Mouse (Mus musculus) regulatory T cell (primary cell): ENCODE measurements around the gene Nelfb.

ENCODE experiments used
- in situ Hi-C: fragments of 300-600 bp; cut with MboI, MseI; formaldehyde crosslinking; loops from one replicate; pipeline ENCODE4 v1.15.1; 2025; ENCODE audit warnings: high pct_unique_total_duplicates

The Nelfb gene

DNA sequence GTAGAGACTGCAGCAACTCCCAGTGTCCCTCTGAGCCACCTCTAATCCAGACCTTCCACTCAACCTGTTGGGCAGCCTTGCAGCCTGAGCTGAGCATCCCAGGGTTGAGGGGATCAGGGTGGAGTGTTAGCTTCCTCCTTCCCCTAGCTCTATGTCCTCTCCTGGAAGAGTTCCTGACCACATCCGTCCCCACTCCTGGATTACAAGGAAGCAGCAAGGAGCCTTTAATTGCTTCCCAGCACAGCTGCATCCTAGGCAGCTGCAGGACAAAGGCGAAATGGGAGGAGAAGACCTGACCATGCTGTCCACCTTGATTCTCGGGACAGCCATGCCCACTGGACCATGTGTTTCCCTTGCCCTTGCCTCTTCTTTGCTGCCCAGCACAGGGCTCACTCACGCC is 34.2 kb downstream of the Nelfb start:
- in situ Hi-C loops: no loop called here

DNA sequence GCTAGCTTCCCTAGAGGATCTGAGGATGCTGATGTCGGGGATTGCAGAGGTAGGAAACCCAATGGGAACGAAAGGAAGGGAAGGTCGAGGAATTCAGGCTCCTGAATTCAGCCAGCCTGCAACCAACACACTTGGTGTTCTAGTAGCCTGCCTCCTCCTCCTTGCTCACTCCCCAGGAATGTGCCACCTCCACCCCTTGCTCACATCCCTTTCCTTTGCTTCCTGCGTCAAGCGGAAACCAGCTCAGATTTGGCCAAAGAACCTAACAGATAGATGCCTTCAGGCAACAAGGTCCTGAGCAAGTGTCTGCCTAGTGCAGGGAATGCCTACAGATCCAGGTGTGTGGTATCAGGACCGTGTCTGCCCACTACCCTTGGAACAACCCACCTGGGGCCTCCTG is 34.7 kb downstream of the Nelfb start:
- in situ Hi-C loops: no loop called here

DNA sequence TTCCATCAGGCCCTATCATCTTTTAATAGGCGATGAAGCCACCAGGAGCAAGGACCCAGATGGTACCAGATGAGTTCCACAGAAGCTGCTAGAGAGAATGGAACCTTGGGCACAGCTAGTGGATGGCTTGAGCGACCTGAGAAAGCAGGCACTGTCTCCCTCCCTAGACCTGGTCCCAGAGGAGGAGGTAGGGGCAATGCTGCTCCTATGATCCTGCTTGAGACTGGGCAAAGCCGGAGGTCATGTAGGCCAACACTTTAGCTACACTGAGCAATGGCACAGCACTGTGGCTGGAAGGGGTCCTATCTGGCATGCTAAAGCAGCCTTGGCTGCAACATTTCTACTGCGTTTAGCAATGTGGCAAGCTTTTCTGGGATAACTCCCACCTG is 35.6 kb downstream of the Nelfb start:
- in situ Hi-C loops: no loop called here

DNA sequence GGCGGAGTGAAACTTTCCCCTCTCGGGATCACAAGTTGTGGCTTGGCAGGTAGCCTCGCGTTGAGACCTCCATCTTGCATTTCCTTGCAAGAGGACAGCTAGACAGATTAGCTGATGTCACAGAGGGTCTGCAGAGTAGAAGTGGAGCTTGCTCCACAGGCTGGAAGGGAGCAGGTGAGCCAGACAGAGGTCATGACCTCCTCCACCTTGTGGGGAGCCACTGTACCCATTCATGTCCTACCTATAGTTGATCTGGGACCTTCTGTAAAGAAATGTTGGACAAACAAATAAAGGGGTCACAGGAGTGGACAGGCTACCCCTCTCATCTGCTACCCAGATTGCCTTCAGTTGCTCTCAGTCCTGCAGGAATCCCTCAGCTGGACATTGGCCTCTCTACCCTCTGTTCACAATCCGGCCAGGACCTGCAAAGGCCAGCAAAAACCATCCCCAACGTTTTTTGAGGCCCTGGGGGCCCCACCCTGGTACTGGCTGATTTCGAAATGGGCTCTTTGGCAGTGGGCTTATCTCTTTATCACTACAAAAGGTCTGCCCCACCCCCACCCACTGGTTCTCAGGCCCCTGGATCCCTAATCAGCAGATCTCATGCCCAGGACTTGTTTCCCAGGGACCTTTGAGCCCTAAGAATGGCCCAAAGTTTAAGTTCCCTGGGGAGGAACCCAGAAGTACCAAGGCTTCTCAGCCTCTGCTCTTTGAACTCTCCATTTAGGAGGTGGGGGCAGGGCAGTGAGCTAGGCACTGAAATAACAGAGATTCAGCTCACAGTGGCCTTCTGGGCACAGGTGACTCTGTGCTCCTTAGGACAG is 36.2 kb downstream of the Nelfb start:
- in situ Hi-C loops: no loop called here

DNA sequence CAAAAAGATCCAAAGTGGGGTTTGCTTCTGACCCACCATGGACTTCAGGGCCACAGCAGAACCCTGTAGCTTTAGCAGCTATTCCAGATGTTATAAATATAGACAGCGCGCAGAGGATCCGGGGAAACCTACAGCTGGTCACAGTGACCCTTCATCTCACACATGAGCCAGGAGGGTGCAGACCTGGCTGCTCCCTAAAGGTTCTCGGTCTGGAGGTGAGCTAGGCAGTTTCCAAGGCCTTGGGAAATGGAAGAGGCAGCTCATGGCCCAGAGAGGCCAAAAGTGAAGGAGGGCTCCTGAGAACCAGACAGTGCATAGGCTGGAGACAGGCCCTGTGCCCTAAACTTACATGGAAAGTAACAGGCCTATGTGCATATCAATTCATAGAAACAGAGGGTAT is 37.5 kb downstream of the Nelfb start:
- in situ Hi-C loops: no loop called here

DNA sequence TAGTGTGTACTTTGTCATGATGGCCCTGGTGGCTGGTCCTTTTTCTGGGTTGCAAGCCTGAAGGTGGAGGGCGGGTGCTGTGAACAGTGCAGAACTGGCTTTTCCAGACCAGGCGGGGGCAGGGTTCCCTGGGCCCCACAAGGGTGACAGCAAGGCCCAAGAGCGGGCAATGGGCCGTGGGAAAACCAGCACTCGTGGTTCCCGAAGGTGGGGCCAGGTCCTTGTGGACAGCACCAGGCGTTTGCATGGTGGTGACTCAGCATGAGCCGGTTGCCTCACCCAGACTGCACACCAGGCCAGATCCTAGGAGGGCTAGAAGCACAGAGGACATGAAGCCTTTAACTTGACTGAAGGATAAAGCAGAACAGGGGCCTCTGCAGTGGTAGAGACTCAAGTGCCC is 38.7 kb downstream of the Nelfb start:
- in situ Hi-C loops: no loop called here

DNA sequence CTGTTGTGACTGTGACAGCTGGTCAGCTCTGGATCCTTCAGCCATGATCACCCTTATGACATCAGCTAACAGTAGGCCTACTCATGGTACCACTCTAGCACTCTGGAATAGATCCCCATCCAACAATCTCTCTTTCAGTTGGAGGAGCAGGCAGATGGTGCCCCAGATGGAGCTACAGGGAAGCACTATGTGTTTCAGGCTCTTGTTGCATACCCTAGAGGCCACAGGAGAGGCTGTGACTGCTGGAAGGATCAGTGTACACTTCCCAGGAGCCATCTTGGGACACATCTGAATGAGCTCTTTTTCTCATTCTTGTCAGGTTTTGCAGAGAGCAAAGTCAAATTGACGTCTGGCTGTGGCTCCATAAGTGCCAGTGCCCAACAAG is 39.5 kb downstream of the Nelfb start:
- in situ Hi-C loops: no loop called here

DNA sequence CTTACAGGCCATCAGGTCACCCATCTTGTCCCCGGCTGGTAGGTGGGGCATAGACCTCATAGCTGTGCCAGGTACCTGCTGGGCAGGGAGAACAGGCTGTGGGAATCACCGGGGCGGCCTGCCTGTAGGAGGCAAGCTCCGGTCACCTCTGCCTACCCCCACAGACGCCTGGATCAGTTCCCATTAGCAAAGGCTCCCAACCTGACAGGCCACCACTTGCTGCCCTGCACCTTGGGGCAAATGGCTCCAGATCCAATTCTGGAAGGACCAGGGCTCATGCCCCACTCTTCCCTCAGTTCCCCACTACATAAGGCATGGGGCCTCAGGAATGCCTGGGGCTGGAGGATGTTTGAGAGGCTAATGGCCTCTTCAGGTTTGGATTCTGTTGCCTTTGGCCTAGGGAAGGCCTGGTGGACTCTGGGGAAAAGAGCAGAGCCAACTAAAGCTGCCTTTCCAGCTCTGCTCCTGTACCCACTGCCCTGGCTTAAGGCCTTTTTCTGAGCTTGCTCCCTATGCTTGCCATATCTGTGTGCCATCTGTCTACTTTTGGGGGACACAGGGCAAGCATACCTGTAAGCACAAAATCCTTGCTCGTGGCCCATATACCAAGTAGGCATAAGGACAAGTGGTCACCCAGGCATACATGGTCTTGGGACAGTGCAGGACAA is 40.1 kb downstream of the Nelfb start:
- in situ Hi-C loops: no loop called here

DNA sequence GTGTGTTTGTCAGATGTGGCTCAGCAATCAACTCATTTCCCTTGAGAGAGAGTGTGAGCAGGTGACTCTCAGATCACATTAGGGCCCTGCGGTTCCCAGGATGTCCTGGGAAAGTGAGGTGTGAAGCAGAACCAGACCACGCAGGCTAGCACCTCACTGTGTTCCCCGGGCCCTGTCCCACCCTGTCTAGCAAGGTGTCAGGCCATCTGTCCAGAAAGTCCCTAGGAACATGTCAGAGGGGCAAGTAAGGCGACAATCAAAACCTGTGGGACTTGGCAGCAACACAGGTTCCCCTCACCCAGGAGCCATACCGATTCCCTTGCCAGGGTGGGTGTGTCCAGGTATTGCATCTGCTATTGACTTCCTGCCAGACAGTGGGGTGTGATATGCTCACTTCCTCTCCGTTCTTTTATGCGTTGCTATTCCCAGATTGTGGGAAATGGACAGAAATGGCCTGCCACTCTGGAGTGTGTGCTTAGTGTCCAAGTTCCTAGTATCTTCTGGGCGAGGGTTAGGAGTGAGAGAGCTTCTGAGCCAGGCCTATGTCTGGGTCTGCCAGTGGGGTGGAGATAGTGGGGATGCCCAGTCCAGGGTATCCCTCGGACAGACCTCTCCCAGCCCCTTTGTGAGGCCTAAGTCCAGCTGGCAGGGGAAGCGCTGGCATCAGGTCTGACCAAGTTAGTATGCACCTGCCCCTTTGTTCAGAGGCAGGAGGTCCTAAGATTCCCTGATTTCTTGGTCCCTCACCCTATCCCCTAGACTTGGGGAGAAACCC is 40.8 kb downstream of the Nelfb start:
- in situ Hi-C loops: no loop called here

DNA sequence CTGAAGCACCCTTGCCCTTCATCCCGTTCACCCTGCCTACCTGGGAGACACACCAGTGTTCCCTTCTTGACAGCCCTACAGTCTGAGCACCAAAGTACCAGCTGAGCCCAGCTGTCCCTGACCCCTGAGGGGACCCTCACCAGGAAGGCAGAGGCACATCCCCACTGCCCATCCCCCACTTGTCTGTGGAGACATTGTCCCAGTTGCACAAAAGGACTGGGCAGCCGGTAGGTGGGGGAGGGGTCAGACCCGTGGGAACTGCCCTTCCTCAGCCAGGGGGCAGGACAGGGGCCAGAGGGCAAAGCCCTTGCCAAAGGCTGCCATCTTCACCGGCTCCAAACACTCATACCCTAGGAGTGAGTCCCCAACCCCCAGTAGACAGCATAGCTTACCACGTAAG is 41.5 kb downstream of the Nelfb start:
- in situ Hi-C loops: no loop called here

DNA sequence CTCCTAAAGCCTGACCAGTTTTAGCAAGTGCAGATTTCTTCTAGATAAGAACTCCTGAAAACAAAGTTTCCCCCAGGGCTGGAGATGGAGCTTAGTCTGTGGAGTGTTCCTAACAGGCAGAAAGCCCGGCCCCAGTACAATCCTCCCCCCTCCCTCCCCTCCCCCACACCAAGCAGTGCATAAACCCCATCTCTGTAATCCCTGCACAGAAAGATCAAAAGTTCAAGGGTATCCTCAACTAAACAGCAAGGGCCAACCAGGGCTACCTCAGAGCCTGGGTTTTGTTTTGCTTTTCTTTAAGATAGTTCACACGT is 42.7 kb downstream of the Nelfb start:
- in situ Hi-C loops: no loop called here

DNA sequence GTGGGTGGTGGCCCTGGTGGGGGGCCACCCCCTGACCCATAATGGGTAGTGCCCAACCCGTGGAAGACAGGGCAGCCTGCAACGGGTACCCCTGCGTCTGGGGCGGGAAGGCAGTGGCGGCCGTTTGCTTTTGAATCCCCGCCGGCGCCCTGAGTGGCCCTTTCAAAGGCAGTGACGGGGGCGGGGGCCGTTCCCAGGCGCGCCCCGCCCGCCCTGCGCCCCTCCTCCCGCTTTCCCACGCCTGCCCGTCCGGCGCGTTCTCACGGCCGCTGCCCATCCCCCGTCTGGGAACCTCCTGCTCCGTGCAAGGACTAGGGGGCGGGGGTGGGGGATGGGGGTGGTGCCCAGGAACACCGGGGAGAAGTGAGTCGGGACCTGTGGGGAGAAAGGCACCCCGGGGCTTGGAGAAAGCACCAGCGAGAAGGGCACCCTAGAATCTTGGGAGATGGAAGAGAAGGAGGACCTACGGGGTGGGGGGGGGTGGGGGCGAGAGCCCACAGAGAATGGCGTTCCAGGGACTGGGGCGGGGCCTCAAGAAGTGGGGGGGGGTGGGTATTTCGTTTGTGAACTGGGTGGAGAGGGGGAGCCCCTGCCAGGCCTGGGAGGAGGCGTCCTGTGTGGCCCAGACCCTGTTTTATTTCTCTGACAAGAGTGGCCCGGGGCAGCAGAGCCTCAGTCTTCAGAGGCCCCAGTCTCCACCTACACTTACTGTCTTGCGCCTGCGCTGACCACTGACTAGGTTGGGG is 43.2 kb downstream of the Nelfb start:
- in situ Hi-C loops: no loop called here

DNA sequence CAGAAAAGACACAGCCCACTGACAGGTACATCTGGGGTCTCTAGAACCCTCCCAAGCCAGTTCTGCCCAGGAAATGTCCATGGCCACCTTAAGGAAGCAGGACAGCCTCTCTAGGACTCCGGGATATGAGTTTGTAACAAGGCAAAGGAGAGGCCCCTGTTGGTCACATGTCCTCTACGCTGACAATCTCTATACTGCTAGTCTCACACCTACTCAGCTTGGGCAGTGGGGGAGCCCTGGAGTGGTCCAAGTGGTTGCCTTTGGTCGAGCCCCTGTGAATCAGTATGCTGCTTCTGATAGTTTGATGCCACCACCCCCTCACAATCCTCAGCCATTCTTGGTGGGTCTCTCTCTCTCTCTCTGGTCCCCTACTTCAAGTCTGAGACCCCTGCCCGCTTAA is 43.8 kb downstream of the Nelfb start:
- in situ Hi-C loops: no loop called here

DNA sequence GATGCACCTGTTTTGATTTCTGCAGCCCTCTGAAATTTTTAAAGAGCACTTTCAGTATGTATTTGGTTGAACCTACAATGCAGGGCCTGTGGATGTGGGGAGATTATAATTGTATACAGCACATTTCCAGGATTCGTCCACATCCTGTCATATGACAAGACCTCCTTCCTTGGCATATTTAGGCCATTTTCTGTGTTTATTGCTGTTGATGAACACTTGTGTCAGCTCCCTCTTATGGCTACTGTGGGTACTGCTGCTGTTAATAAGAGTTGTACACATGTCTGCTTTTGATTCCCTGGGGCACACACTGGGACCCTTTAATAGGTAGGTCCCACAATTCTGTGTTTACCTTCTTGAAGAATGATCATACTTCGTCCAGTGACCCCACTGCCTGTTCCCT is 53.6 kb downstream of the Nelfb start:
- in situ Hi-C loops: no loop called here

DNA sequence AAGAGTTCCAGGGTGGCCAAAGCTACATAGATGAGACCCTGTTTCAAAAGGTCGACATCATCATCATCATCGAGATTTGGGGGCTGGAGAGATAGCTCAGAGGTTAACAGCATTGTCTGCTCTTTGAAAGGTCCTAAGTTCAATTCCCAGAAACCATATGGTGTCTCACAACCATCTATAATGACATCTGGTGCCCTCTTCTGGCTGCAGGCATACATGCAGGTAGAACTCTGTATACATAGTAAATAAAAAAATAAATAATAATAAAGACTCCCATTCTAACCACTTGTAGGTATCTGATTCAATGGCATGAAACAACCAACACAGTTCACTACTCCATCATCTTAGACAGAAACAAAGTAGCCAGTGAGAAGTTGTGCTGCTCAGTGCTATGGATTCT is 54.3 kb downstream of the Nelfb start:
- in situ Hi-C loops: no loop called here

DNA sequence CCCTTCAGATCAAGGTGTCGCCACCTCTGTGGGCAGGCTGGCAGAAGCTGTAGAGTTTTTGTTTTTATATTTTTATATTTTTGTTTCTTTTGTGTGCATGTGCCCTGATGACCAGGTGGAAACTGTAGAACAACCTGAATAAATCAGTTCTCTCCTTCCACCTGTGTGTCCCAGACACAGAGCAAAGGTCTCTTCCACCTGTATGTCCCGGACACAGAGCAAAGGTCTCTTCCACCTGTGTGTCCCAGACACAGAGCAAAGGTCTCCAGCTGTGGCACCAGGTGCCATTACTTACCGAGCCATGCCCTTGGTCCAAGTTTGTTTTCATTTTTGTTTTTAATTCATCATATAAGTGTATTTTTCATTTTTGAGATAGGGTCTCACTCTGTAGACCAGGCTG is 55.1 kb downstream of the Nelfb start:
- in situ Hi-C loops: no loop called here

DNA sequence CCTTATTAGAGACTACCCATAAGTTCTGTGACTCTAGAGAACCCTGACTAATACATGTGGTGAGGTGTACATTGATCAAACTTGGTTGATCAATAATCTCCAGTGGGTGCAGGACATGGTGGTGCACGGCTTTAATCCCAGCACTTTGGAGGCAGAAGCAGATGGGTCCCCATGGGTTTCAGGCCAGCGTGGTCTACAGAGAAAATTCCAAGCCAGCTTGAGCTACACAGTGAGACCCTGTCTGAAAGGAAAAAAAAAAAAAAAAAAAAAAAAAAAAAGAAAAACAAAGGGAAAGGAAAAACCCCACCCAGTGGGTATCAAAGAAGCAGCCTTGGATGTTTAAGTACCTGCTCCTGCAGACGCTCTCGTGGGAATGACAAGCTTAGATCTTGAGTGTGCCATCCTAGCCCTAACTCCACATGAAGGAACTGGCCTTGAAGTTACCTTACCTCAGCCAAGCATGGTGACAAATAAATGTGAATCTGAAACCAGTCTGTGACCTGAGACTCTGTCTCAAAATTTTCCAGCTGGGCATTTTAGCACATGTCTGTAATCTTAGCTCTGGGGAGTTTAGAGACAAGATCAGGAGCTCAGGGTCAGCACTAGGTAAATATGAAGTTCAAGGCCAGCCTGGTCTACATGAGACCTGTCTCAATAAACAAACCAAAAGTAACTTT is 59.9 kb downstream of the Nelfb start:
- in situ Hi-C loops: no loop called here
